Mouse (Mus musculus): ENCODE data around the gene Syngr4.
"Not testable (repeated sequence)": the region's sequence is repeated elsewhere in the genome, so short reads cannot be mapped to it uniquely, and the experiment has no call there.

Gene Syngr4

DNA sequence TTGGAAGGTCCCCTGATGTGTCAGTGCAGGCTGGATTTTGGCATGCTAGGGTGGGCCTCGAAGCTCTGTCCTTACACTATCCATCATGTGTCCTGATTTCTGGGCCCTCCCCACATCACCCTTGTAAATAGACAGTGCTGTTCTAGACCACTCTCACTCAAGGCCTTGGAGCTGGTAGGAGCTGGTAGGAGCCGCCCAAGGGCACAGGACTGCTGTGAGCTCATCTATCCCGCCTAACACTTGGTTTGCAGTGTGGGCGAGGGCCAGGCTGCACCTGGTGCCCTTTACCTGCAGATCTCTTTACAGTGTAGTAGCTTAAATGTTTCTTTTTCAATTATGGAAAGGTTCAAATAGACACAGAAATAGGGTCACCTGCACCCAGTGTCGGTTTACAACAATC is 18.5 kb upstream of the Syngr4 start:
- DNase-seq: no peak

DNA sequence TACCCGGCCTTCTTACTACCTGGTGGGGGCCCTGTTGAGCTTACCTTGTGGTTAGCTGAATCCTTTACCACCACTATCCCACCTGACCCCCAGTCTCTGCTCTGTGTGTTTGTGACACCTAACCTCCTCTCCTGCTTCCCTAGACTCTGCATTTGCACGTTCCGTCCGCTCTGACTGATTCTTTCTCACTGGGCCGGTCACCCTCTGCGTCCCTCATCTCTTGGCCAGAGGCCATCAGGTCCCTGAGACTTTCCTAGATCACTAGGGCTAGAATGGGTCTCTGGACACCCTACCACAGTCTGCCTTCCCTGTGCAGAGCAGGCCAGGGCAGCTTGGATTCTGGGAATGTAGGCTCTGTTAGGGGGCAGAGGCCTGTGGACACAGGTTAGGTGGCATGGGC is 17.6 kb upstream of the Syngr4 start:
- DNase-seq: no peak

DNA sequence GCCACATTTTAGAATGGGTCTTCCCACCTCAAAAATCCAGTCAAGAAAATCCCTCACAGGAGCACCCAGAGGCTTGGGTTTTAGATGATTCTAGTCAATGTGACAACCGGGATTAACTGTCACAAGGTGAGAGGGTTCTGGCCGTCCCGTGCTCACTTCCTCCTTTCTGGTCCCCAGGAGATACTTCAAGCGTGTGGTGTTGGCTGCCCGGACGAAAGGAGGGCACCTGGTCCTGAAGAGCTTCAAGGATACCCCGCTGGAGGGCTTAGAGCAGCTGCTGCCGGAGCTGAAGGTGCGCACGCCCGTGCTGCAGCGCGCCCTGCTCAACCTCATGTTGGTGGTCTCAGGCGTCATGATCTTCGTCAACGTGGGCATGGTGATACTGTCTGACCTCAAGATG is 12.6 kb upstream of the Syngr4 start:
- no peak for DNase-seq

DNA sequence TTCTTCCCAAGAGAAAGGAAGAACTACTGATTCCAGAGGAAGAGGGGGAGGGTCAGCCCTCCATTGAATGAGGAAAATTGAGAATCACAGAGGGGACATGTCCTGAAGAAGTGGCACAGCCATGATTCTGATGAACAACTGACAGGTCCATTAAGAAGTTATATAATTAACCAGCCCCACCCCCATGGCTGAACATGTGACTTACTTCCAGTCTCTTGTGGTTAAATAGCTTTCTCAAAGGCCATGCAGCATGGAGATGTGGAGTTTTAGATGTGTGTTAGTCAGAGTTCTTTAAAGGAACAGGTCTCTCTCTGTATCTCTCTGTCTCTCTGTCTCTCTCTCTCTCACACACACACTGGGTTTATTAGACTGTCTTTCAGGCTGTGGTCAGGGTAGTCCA is 11.9 kb upstream of the Syngr4 start:
- DNase-seq: no peak

DNA sequence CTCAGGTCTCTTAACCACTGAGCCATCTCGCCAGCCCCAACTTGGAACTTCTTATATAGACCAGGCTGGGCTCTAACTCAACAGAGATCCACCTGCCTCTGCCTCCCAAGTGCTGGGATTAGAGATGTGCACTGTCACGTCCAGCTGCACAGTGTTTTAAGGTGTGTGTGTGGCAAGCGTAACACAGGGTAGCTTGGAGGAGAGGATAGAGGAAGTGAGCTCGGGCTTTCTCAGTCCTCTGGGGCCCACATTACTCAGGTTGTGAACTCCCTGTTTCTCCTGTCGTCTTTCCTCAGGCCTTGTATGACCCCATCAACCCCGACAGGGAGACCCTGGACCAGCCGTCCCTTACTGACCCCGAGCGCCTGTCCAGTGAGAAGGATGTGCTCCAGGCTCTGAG is 10.1 kb upstream of the Syngr4 start:
- DNase-seq: no peak

DNA sequence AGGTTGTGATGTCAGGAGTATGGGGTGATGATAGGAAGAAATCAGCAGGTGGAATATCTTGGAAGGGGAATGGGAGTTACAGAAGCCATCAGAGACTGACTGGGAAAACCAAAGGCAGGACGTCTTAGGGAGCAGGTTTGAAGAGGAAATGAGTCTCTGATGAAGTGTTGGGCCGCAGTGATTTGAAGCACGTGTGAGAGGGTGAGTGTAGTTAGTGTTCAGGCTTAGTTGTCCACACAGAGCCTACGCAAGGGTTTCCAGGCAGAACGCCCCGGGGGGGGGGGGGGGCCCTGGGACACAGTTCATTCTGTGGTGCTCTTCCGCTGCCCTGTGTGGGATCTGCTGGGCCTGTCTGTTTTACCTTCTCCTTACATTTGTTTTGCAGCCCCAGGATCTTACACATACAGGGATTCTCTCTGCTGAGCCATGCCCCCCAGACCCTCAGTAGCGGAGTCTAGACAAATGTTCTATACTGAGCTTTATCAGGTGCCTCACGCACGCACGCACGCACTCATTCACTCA is 6.0 kb upstream of the Syngr4 start:
- no peak for DNase-seq

DNA sequence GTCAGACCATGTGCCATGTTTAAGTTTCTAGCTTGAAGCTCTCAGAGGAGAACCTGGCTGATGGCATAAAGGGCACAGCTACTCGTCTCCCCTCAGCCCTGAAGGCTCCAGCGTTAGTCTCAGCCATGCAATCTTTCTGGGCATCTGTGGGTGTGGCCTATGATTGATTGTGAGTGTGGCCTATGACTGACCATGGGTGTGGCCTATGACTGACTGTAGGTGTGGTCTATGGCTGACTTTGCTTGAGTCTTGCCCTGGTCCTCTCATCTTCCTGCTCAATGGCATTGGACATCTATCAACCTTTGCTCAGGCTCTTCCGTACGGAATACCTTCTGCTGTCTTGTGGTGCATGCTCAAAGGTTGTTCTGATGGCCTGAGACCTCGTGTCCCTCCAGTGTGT is 5.0 kb upstream of the Syngr4 start:
- no peak for DNase-seq

DNA sequence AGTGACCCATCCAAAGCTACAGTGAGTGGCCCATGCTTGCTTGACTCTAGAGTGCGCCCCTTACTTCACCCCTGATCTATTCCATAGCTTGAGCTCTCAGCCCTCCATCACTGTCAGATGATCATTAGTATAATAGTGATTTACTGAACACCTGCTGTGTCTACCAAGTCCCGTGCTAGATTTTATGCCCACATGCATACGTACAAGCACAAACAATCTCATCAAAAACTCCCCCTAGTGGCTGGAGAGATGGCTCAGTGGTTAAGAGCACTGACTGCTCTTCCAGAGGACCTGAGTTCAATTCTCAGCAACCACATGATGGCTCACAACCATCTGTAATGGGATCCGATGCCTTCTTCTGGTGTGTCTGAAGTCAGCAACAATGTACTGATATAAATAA is 1.6 kb upstream of the Syngr4 start:
- DNase-seq: not testable (repeated sequence)

DNA sequence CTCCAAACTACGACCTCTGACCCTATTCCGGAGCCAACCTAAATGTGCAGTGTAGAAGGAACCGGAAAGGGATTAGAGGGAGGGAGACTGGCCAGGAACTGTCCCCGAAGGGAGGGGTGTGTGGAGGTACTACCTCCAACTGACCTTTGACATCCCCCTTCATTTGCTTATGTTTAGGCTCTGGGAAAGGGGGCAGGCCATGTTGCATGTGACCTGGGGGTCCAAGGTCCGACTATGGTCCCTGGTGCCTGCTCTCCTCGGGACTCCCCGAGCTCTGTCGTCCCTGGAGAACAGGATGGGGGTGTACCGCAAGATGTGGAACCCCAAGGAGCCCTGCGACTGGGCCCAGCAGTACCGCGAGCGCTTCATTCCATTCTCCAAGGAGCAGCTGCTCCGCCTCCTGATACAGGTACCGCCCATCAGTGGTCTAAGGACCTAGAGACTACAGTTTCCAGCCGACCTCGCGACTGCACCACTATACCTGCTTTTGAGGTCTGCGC is 794 bp upstream of the Syngr4 start:
- peak; percentile 68 to 69 for DNase-seq

DNA sequence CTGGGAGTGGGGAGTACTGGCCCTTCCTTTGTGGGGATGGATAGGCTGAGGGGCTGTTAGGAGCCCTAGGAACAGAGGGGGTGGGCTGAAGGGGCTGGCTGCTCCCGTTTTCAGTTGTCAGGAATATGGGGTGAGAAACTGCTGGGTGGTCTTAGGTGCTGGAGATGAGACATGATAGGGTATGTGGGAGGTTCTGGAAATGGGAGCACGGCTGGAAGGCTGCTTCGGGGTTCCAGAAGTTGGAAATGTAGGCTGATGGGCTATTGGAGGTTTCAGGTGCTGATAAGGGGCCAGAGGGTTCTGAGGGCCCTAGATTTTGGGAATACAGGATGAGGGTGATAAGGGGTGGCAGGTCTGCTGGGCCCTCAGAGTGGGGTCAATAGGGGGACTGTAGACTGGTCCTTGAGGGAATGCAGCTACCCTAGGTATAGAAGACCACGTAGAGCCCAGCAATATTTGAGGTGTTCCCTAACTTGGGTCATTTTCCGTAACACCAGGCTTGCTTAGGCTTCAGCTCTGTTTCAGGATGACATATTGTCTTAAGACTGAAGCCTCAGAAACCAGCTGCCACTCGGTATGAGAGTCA is 490 bp downstream of the Syngr4 start:
- no peak for DNase-seq

DNA sequence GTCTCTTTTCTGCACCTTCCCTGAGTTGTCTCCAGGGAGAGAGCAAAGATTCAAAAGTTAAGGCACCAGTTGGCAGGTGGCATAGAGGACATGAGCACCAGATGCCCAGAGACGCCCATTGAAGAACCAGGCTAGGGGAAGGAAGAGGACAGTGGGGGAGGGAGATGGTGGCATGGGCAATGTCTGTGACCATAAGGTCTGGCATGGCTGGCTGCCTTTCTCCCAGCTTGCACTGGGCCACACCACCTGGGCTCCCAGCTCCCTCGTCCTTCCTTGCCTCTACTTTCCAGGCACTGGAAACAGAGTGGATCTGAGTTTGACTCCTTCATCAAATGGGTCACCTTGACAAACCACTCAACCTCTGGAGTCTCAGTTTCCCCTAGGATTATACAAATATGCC is 3.9 kb downstream of the Syngr4 start:
- DNase-seq: no peak

DNA sequence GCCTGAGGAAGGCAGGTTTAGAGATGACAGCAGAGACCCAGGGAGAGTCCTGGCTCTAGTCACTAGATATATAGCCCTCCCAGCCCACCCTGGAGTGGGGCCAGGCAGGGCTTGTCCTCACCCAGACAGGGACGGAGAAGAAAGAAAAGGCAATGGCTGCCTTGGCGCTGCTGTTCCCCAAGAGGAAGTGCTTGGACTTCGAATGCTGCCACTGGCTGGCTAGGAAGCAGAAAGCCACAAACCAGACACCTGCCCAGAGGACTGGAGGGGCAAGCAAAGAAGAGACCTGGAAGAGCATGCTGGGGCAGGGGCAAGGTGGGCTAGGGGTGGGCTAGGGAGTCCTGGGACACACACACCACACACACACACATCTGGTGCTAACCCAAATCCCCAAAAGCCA is 9.3 kb downstream of the Syngr4 start:
- DNase-seq: no peak

DNA sequence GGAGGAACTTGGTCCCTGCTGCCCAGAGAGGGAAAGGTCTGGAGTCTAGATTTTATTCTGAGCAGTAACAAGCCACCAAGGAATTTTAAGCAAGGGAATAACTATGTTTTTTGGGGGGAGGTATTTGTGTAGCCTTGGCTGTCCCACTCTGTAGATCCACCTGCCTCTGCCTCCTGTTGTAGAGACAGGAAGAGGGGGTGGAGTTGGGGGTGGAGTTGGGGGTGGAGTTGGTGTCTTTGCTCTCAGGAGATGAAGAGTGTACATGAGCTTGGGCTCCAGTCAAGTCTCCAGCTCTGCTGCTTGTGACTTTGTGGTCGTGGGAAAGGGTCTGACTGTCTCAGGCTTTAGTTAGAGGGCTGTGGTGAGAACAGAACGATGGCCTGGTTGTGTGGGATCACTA is 15.5 kb downstream of the Syngr4 start:
- DNase-seq: no peak

DNA sequence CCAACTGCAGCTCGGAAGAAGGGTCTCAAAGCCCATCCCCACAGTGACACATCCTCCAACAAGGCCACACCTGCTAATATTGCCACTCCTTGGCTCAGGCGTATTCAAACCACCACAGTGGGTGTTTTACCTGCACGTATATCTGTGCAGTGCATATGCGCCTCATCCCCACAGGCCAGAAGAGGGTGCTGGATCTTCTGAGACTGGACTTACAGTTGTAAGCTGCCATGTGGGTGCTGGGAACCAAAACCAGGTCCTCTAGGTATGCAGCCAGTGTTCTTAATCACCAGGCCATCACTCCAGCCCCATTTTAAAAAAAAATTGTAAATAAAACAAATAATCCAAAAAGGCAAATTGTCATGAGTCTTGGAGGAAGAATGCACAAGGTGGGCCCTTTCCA is 16.0 kb downstream of the Syngr4 start:
- DNase-seq: no peak

DNA sequence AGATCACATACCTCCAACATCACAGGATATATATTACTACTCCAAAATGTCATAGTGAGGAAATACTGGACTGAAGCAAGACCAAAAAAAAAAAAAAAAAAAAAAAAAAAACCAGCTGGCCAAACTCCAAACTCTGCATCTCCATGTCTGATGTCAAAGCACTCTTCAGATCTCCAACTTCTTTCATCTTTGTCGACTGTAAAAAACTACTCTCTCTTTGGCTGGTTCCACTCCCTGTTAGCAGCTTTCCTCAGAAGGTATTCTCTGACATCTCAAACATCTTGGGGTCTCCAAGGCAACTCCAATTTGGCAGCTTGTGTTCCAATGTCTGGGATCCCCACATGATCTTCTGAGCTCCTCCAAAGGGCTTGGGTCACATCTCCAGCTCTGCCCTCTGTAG is 18.2 kb downstream of the Syngr4 start, which contains the start of gene Grin2d:
Gene Grin2d (minus strand): TSS at position 101 of the 400 bp plus-strand sequence.
- DNase-seq: not testable (repeated sequence)

DNA sequence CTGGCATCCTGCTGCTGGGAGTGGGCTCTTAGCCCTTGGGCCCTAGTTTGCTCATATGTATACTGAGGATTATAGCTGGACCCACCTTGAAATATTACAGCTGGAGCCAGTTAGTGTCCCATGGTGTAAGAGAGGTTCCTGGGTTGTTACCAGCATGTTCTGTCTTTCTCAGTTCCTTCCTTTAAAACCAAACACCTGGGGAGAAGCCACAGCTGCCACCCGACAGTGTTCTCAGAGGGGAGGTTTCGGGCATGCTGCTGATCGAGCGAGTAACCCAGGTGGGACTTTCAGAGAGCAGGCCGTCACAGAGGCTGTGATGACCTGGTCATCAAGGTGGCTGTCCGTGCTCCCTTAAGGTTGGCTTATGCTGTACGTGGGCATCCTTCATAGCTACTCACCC is 19.6 kb downstream of the Syngr4 start:
- no peak for DNase-seq

DNA sequence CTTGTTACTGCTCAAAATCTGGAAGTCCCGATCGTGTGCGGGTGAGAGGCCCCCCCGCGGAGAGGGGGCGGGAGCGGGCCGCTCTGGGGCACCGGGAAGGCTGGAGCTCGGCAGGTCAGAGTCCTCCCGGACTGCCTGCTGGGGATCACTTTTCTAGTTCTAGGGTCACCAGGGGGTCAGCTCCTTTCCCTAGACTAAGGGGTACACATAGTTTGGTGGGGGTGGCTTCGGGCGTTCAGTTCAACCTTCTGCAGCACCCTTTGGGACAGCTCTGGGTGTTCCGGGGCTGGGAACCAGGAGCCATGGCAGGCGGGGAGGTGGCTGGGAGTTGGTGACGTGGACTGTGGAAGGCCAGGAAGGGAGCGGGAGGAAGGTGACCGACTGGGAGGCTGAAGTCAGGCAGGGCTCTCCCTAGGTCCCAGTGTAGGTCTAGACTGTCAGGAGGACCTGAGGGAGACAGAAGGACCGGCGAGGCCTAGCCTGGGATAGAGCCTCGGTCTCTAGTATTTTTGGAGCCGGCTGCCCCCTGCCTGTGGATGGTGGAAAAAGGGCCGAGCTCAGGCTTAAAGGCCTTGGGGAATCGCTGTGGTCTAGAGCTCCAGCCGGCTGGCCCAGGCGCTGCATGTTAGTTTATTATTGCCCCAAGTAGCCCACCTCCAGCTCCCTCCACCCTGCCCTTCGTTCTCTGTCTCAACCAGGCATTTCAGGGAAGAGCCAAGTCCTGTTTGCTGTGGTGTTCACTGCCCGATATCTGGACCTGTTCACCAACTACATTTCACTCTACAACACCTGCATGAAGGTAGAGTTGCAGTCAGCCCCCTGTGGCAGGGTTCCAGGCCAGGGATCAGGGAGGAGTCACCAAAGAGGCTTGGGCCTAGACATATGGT is 23.2 kb downstream of the Syngr4 start:
- DNase-seq: peak; percentile 66 to 71

DNA sequence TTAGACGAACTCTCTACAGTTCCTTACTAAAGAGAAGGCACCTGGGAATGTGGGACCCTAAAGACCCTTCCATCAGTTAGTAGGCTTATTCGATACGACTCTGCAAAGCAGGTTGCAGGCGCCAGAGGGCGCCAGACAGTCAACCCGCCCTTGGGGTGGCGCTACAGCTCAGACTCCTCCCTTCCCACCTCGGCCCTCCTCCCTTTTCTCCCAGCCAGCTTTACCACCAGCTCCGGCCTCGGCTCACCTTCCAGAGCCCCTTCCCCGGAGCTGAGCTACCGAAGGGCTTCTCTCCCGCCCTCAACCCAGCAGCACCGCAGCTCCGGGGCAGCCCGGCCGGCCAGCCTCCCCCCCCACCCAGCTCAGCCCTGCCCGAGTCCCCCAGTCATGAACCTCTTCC is 23.9 kb downstream of the Syngr4 start, which contains the start of gene Kdelr1:
Gene Kdelr1 (plus strand): TSS at position 149 of the 400 bp plus-strand sequence.
- peak; percentile 92 to 94 for DNase-seq

DNA sequence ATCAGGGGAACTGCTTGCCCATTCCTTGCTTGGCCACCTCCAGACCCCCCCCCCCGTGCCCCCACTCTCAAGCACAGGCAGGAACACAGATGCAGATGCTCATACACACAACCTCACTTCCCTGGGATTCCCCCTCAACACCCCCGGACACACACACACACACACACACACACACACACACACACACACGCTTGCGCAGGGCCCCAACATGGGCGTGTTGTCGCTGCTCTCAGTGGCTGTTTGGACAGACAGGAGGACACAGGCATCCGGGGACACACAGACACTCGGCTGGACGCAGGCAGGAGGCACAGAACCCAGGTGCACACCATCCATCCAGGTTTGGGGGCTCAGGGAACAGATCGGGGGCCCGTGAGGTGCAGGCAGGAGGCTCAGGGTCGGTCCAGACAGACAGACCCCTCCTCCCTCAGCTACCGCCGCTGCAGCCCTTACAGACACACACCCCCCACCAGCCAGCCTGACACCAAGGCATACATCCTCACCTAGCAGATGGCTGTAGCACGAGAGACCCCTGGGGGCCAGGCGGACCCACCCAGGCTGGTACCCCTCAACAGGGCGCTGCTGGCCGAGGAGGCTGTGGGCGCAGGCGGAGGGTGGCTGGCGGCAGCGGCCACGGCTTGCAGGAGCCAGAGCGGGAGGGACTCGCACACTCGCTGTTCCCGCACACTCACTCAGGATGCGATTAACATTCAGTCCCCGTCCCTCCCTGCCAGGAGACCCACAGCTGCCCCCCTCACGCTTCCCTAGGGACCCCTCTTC is 26.0 kb downstream of the Syngr4 start:
- peak in 1 of 2 experiments; percentile 15 for DNase-seq

DNA sequence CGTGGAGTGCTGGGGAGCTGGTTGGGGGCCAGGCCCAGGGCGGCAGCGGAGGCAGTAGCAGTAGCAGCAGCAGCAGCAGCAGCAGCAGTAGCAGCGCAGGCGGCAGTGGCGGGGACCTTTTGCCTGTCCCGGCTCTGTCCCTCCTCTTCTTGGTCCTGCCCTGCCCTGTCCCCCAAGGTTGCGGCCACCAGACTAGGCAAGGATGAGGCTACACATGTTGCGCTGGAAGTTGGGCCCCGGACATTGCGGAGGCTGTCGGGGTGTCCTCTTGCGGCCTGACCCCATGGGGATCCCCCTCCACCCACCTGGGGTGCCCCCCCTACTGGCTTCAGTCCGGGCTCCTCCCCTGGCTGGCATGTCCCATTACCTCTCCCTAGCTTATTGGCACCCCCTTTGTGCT is 26.7 kb downstream of the Syngr4 start:
- DNase-seq: no peak

DNA sequence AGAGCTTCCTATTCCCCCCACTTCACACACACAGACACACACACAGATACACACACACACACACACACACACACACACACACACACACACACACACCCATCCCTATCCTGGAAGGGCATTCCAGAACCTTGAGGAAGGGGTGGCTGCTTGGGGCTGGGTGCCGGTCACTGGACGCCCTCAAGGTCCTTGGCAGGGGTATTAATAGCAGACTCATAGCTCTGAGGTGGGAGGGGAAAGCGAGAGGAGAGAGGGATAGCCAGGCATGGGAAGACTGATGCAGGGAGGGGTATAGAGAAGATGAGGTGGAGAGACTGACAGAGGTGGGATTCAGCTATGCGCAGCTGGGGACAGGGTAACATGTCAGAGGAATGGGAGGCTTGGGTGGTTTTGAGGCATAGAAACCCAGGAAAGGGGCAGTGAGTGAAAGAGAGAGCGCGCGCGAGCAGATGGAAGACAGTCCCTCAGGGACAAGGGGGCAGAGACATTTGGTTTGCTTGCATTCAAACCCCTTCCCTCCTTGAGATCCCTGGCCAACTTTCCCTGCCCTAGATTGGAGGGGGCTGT is 27.3 kb downstream of the Syngr4 start:
- no peak for DNase-seq

DNA sequence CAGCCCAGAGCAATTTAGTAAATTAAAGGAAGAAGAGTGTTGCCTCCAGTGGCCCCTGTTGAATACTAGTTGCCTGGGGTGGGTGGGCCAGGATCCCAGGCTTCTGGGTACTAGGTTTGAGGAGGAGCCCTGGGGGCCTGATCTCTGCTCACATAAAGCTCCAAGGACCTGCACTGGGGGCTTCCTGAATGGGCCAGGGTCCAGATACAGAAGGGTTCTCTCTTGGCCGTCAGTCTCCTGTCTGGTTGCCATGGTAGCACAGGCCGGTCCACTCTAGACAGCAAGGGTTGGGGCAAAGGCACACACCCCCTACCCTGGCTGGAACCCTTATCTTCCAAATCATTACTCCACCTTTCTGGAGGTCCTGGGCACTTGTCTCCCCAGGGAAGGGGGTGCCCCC is 28.6 kb downstream of the Syngr4 start:
- DNase-seq: no peak
